Mouse (Mus musculus): ENCODE results near the gene Rassf3. TPM values are rescaled to one million over a fixed set of nuclear protein-coding genes. Genes with fewer than 3 reads are reported as not detected.

Rassf3 gene
- polyA plus RNA-seq, 1 experiment from 2014 or later: 6.0 TPM

DNA sequence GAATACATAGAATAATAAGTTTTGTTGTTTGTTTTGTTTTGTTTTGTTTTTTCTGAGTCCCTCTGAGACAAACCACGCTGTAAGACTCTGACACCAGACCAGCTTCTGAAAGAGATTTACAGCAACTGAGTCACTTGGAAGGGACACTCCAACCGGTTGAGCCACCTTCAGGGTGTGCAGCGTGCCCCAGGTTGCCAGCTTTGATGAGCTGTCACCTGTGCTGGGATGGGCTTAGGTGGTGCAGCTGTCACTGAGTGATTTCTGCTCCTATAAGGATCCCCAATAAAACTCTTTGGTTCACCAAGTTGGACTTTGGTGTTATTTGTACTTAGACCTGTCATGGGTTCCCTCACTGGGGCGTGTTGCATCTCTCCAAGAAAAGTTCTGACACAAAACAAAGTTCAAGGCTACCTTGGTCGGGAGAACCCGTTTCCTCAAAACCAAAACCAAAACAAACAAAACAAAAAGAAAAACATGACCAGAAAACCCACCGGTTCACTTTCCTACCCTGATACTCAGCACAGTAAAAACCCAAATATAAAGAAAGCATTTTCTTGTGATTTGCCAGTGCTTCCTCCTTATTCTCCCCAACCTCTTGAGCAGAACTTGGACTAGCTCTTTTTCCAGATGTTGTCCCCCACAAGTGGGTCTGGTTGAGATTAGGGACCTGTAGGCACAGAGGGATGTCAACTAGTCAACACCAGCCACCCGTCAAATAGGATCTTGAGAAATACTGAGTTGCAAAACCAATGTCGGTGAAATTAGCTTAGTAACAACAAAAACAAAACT, 17.4 kb upstream of the Rassf3 start:
- H3K9ac ChIP-seq (ENCODE audit: low read length): no peak overlapping the region
- no peak for ATAC-seq (ENCODE audit: low FRiP score)
- H3K4me1 ChIP-seq (ENCODE audit: control insufficient read depth, insufficient read depth, low read length): peaks cover 1% of the 10 kb centered on the region; the same call in 1 of the 2 replicates
- H3K27me3 ChIP-seq (ENCODE audit: control insufficient read depth, insufficient read depth, low read length): no peaks in the 10 kb centered on the region
- no peak overlapping the region for H3K27ac ChIP-seq (ENCODE audit: low read depth, low read length)
- H3K4me3 ChIP-seq (ENCODE audit: low read depth, low read length): no peak overlapping the region
- no peaks in the 10 kb centered on the region for H3K36me3 ChIP-seq (ENCODE audit: control insufficient read depth, insufficient read depth, low read length)
- H3K9me3 ChIP-seq (ENCODE audit: control insufficient read depth, low read length): no peaks in the 10 kb centered on the region
- 79% methylated on average over 9 of the region's 9 CpGs for WGBS
- no peak overlapping the region for H3K4me2 ChIP-seq
- peak; percentile 49 for DNase-seq (ENCODE audit: low spot score, missing footprints)

GRCm38 (mm10) chr10:121492608-121493315, 16.6 kb upstream of the Rassf3 start:
- DNase-seq (ENCODE audit: low spot score, missing footprints): no peak
- no peak overlapping the region for H3K9ac ChIP-seq (ENCODE audit: low read length)
- 88% methylated on average over 7 of the region's 7 CpGs for WGBS
- no peak for ATAC-seq (ENCODE audit: low FRiP score)
- no peaks in the 10 kb centered on the region for H3K4me1 ChIP-seq (ENCODE audit: control insufficient read depth, insufficient read depth, low read length)
- no peaks in the 10 kb centered on the region for H3K27me3 ChIP-seq (ENCODE audit: control insufficient read depth, insufficient read depth, low read length)
- no peaks in the 10 kb centered on the region for H3K9me3 ChIP-seq (ENCODE audit: control insufficient read depth, low read length)
- no peak overlapping the region for H3K4me3 ChIP-seq (ENCODE audit: low read depth, low read length)
- no peak overlapping the region for H3K27ac ChIP-seq (ENCODE audit: low read depth, low read length)
- no peaks in the 10 kb centered on the region for H3K36me3 ChIP-seq (ENCODE audit: control insufficient read depth, insufficient read depth, low read length)
- H3K4me2 ChIP-seq: no peak overlapping the region

- 92% methylated on average over 6 of the region's 6 CpGs for WGBS
- no peaks in the 10 kb centered on the region for H3K4me1 ChIP-seq (ENCODE audit: control insufficient read depth, insufficient read depth, low read length)
- peak; percentile 39 for DNase-seq (ENCODE audit: low spot score, missing footprints)
- no peak overlapping the region for H3K27ac ChIP-seq (ENCODE audit: low read depth, low read length)
- H3K9me3 ChIP-seq (ENCODE audit: control insufficient read depth, low read length): no peaks in the 10 kb centered on the region
- no peak overlapping the region for H3K4me3 ChIP-seq (ENCODE audit: low read depth, low read length)
- no peaks in the 10 kb centered on the region for H3K36me3 ChIP-seq (ENCODE audit: control insufficient read depth, insufficient read depth, low read length)
- no peak for ATAC-seq (ENCODE audit: low FRiP score)
- no peaks in the 10 kb centered on the region for H3K27me3 ChIP-seq (ENCODE audit: control insufficient read depth, insufficient read depth, low read length)
- no peak overlapping the region for H3K4me2 ChIP-seq
- no peak overlapping the region for H3K9ac ChIP-seq (ENCODE audit: low read length)
Observed at GRCm38 (mm10) chr10:121489941-121490340, 13.8 kb upstream of the Rassf3 start.

DNA sequence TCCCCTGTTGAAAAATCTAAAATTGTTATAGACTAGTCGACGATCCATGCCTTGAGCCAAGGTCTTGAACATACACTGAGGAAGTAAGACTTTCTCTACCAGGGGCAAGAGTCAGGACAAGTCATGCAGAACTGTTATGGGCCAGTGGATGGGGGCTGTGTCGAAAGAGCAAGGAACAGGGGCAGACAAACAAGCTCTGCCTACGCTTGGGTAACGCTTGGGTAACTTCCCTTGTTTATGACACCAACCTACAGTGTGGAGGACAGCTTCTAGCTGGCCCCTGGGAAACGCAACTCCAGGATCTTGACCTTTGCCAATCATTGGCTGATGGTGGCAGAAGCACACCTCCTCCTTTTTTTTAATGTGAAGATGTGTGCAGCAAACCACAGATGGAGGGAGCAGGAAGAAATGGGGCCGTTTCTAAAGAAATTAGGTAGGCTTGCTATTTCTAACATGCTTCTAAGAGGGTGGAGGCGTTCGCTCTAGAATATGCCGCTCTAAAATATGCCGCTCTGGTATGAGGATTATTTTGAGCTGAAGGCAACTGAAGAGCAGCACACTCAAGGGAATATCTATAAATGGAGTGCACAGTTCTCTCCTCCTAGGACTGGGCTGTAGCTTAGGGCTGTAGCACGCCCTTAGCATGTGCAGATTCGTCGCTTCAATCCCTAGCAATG, 12.6 kb upstream of the Rassf3 start:
- no peak overlapping the region for H3K4me3 ChIP-seq (ENCODE audit: low read depth, low read length)
- no peaks in the 10 kb centered on the region for H3K4me1 ChIP-seq (ENCODE audit: control insufficient read depth, insufficient read depth, low read length)
- H3K4me2 ChIP-seq: no peak overlapping the region
- no peaks in the 10 kb centered on the region for H3K9me3 ChIP-seq (ENCODE audit: control insufficient read depth, low read length)
- no peak overlapping the region for H3K9ac ChIP-seq (ENCODE audit: low read length)
- DNase-seq (ENCODE audit: low spot score, missing footprints) (peak; percentile 47), ATAC-seq (ENCODE audit: low FRiP score) (no peak)
- no peaks in the 10 kb centered on the region for H3K27me3 ChIP-seq (ENCODE audit: control insufficient read depth, insufficient read depth, low read length)
- H3K27ac ChIP-seq (ENCODE audit: low read depth, low read length): no peak overlapping the region
- H3K36me3 ChIP-seq (ENCODE audit: control insufficient read depth, insufficient read depth, low read length): no peaks in the 10 kb centered on the region
- WGBS: 84% methylated on average over 14 of the region's 14 CpGs

DNA sequence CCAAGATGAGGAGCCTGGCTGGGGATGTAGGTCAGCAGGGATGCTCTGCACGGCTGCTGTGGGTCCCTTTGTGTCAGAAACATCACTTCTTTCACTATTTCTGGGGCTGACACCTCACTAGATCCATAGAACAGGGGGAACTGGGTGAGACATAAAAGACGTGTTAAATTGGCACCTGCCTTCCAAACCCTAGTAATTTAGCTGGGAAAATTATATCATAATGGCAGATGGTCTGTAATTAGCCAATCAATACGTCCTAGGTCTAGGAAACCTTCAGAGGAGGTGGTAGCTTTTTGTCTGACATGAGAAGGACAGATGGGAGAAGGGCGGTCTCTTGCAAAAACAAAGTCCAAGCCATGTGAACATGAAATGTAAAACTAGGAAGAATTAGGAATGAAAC, 11.6 kb upstream of the Rassf3 start:
- whole genome bisulfite sequencing: 80% methylated on average over 4 of the region's 4 CpGs
- Histone ChIP-seq H3K27ac (ENCODE audit: low read depth, low read length) (no peak overlapping the region), H3K9me3 (ENCODE audit: control insufficient read depth, low read length) (no peaks in the 10 kb centered on the region), H3K36me3 (ENCODE audit: control insufficient read depth, insufficient read depth, low read length) (no peaks in the 10 kb centered on the region), H3K4me2 (no peak overlapping the region), H3K4me3 (ENCODE audit: low read depth, low read length) (no peak overlapping the region), H3K4me1 (ENCODE audit: control insufficient read depth, insufficient read depth, low read length) (no peaks in the 10 kb centered on the region), H3K9ac (ENCODE audit: low read length) (no peak overlapping the region), H3K27me3 (ENCODE audit: control insufficient read depth, insufficient read depth, low read length) (no peaks in the 10 kb centered on the region)
- DNase-seq (ENCODE audit: low spot score, missing footprints): no peak
- ATAC-seq (ENCODE audit: low FRiP score): no peak

DNA sequence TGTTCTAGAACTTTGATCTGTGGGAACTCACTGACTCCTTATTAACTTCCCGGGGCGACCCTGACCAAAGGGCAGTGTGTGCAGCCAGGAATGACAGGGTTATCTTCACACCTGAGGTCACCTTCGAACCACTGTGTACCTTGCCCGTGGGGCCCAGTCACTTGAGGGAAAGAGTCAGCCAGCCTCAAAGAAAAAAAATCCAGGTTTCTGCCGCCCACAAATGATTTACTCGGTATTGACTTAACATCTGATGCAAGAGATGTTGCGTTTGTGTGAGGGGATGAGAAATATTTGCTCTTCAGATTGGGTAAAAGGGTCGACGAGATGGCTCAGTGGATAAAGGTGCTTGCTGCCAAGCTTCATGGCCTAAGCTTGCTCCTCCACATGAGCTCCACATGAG, 10.2 kb upstream of the Rassf3 start:
- ATAC-seq (ENCODE audit: low FRiP score) (no peak), DNase-seq (ENCODE audit: low spot score, missing footprints) (peak; percentile 72)
- no peaks in the 10 kb centered on the region for H3K27me3 ChIP-seq (ENCODE audit: control insufficient read depth, insufficient read depth, low read length)
- no peak overlapping the region for H3K9ac ChIP-seq (ENCODE audit: low read length)
- no peaks in the 10 kb centered on the region for H3K4me1 ChIP-seq (ENCODE audit: control insufficient read depth, insufficient read depth, low read length)
- H3K27ac ChIP-seq (ENCODE audit: low read depth, low read length): no peak overlapping the region
- H3K4me2 ChIP-seq: no peak overlapping the region
- no peak overlapping the region for H3K4me3 ChIP-seq (ENCODE audit: low read depth, low read length)
- H3K9me3 ChIP-seq (ENCODE audit: control insufficient read depth, low read length): no peaks in the 10 kb centered on the region
- 93% methylated on average over 9 of the region's 9 CpGs for WGBS
- H3K36me3 ChIP-seq (ENCODE audit: control insufficient read depth, insufficient read depth, low read length): no peaks in the 10 kb centered on the region

- no peak overlapping the region for H3K9ac ChIP-seq (ENCODE audit: low read length)
- H3K4me2 ChIP-seq: no peak overlapping the region
- no peaks in the 10 kb centered on the region for H3K27me3 ChIP-seq (ENCODE audit: control insufficient read depth, insufficient read depth, low read length)
- ATAC-seq (ENCODE audit: low FRiP score) (no peak), DNase-seq (ENCODE audit: low spot score, missing footprints) (no peak)
- no peak overlapping the region for H3K4me3 ChIP-seq (ENCODE audit: low read depth, low read length)
- WGBS: 79% methylated on average over 1 of the region's 1 CpGs
- no peak overlapping the region for H3K27ac ChIP-seq (ENCODE audit: low read depth, low read length)
- no peaks in the 10 kb centered on the region for H3K4me1 ChIP-seq (ENCODE audit: control insufficient read depth, insufficient read depth, low read length)
- no peaks in the 10 kb centered on the region for H3K9me3 ChIP-seq (ENCODE audit: control insufficient read depth, low read length)
- no peaks in the 10 kb centered on the region for H3K36me3 ChIP-seq (ENCODE audit: control insufficient read depth, insufficient read depth, low read length)
Observed at GRCm38 (mm10) chr10:121483364-121483763, 7.2 kb upstream of the Rassf3 start.

DNA sequence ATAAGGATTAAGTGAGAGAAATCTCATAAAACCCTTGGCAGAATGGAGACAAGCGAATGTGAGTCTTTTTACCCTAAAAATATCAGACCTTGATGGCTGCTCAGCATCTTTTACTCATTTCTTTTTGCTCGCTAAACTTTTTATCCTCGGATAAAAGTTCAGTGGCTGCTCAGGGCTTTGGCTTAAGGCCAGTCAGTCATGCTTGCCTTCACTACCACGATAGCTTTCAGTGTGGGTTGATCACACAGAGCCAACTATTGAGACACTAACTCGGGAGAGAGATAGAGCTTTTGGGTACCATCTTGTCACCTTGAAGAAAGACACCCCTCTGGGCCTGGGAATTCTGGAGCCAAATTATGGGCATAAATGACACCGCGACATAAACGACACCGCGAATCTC, 5.0 kb upstream of the Rassf3 start:
- Histone ChIP-seq H3K27ac (ENCODE audit: low read depth, low read length) (no peak overlapping the region), H3K4me1 (ENCODE audit: control insufficient read depth, insufficient read depth, low read length) (peaks cover 5% of the 10 kb centered on the region; the same call in 1 of the 2 replicates), H3K4me3 (ENCODE audit: low read depth, low read length) (no peak overlapping the region), H3K9ac (ENCODE audit: low read length) (no peak overlapping the region), H3K4me2 (no peak overlapping the region), H3K27me3 (ENCODE audit: control insufficient read depth, insufficient read depth, low read length) (no peaks in the 10 kb centered on the region), H3K36me3 (ENCODE audit: control insufficient read depth, insufficient read depth, low read length) (no peaks in the 10 kb centered on the region), H3K9me3 (ENCODE audit: control insufficient read depth, low read length) (no peaks in the 10 kb centered on the region)
- DNase-seq (ENCODE audit: low spot score, missing footprints) (no peak), ATAC-seq (ENCODE audit: low FRiP score) (no peak)
- WGBS: 93% methylated on average over 10 of the region's 10 CpGs

- Histone ChIP-seq H3K9ac (ENCODE audit: low read length) (no peak overlapping the region), H3K9me3 (ENCODE audit: control insufficient read depth, low read length) (no peaks in the 10 kb centered on the region), H3K27me3 (ENCODE audit: control insufficient read depth, insufficient read depth, low read length) (no peaks in the 10 kb centered on the region), H3K4me3 (ENCODE audit: low read depth, low read length) (no peak overlapping the region), H3K36me3 (ENCODE audit: control insufficient read depth, insufficient read depth, low read length) (no peaks in the 10 kb centered on the region), H3K27ac (ENCODE audit: low read depth, low read length) (no peak overlapping the region), H3K4me1 (ENCODE audit: control insufficient read depth, insufficient read depth, low read length) (peaks cover 9% of the 10 kb centered on the region), H3K4me2 (no peak overlapping the region)
- DNase-seq (ENCODE audit: low spot score, missing footprints) (peak; percentile 59), ATAC-seq (ENCODE audit: low FRiP score) (no peak)
- 96% methylated on average over 1 of the region's 1 CpGs for WGBS
Observed at GRCm38 (mm10) chr10:121479987-121480386, 3.8 kb upstream of the Rassf3 start.

Measured in midbrain, embryonic 11.5 days (tissue).